Mouse (Mus musculus): Measurements from ENCODE around the gene Plce1.

DNA sequence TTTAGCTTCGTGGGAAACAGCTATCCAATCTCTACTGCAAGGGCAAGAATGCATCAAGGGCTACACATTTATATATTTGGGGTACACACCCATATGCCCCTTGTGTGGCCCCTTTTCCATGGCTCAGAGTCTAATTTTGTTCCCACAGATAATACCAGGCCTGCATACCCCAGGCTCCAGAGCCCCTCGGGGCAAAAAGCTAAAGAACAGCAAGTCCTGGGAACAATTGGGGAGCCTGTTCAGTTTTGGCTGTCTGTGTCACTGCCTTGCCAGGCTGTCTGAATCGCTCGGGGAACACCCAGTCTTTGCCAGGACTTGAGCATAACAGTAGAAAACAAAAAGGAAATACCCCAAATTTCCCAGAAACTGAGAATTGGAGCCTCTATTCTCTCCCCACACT, 20.2 kb upstream of the Plce1 start:
- TF ChIP-seq CTCF (IDR thresholded peaks at IDR 0.05) (no peak), EP300 (IDR thresholded peaks at IDR 0.05) (no peak)

All from lung, postnatal 0 days (tissue).